Mouse (Mus musculus): ENCODE measurements at regions not wholly inside any gene's neighbourhood (a gene's known extent, or its start where the extent isn't known, plus 50 kb on each side); places are given as distances from the start of the nearest gene placed in this dataset.
"Not testable (repeated sequence)": the region's sequence is repeated elsewhere in the genome, so short reads cannot be mapped to it uniquely, and the experiment has no call there.

DNA sequence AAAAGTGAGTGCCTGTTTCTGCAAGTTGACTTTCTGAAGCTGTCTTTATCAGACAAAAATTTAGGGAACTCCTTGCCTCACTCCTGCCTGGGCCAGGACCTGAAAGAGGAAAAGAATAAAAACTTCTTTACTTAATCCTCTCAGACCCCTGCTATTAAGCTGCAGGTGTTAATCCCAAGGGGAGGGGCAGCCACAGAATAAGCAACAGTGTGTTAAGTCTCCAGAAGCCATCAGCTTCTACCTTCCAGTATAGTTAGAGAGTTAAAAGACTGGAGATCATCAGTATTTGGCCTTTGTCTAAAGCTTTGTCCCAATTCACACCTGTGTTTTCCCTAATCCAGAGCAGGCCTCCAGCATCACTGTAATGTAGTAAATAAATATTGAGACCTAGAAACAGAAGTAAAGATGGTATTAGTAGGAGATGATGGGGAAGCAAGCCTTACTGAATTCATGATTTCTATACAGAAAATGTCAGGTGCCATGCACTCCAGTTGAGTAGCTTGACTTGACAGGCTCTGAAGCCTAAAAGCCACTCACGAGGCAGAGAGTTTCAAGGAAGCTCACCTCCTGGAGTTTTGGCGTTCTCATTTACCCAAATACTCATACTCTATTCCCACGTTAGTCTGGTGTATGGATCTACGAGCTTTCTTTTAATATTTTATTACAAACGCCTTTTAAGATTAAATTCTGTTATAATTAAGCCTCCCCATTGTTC, 308.1 kb upstream of the Dab2 start:
- no peaks in the 10 kb centered on the region for H3K4me1 ChIP-seq (ENCODE audit: control insufficient read depth, insufficient read depth, low read length)
- no peak overlapping the region for H3K4me3 ChIP-seq (ENCODE audit: low read depth, low read length)
- TF ChIP-seq POLR2A (IDR thresholded peaks at IDR 0.05; ENCODE audit: insufficient read depth, low read length) (no peak), CTCF (IDR thresholded peaks at IDR 0.05; ENCODE audit: low read depth, low read length) (no peak), EP300 (IDR thresholded peaks at IDR 0.05; ENCODE audit: insufficient read depth, low read depth, low read length) (no peak)
- peaks cover 44% of the 10 kb centered on the region for H3K9me3 ChIP-seq (replicated peaks; ENCODE audit: control insufficient read depth, insufficient read depth, low read length, poor library complexity, severe bottlenecking)
- H3K36me3 ChIP-seq (ENCODE audit: control insufficient read depth, insufficient read depth, low read length, poor library complexity, severe bottlenecking), result no peaks in the 10 kb centered on the region
- no peak overlapping the region for H3K9ac ChIP-seq (ENCODE audit: low read depth, poor library complexity, severe bottlenecking)
- peak overlapping the region; percentile 96 for H3K27ac ChIP-seq (ENCODE audit: insufficient read depth, low read length)
- H3K27me3 ChIP-seq (ENCODE audit: control insufficient read depth, insufficient read depth, low read length, poor library complexity, severe bottlenecking), result no peaks in the 10 kb centered on the region

DNA sequence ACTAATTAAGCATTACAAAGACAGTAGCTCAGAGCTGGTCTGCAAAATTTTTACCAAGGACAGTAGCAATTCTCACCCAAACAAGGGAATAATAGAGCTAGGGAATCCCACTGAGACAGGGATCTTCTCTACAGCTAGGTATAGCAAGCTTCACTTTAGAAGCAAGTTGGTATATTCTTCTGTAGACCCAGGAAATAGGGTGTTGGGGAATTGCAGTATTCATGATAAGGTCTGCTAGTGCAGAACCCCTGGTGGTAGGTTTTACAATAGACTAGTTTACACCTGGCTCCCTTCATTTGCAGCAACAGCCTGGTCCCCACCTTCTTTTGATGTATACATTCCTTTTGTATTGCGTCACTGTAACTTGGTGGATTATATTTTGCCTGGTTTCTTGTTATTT, 307.4 kb upstream of the Dab2 start:
- H3K36me3 ChIP-seq (ENCODE audit: control insufficient read depth, insufficient read depth, low read length, poor library complexity, severe bottlenecking); H3K27me3 ChIP-seq (ENCODE audit: control insufficient read depth, insufficient read depth, low read length, poor library complexity, severe bottlenecking); H3K4me1 ChIP-seq (ENCODE audit: control insufficient read depth, insufficient read depth, low read length); H3K9ac ChIP-seq (ENCODE audit: low read depth, poor library complexity, severe bottlenecking); H3K4me3 ChIP-seq (ENCODE audit: low read depth, low read length): not testable (repeated sequence)
- peak overlapping the region; percentile 91 for H3K27ac ChIP-seq (ENCODE audit: insufficient read depth, low read length)
- peaks cover 50% of the 10 kb centered on the region for H3K9me3 ChIP-seq (replicated peaks; ENCODE audit: control insufficient read depth, insufficient read depth, low read length, poor library complexity, severe bottlenecking)

DNA sequence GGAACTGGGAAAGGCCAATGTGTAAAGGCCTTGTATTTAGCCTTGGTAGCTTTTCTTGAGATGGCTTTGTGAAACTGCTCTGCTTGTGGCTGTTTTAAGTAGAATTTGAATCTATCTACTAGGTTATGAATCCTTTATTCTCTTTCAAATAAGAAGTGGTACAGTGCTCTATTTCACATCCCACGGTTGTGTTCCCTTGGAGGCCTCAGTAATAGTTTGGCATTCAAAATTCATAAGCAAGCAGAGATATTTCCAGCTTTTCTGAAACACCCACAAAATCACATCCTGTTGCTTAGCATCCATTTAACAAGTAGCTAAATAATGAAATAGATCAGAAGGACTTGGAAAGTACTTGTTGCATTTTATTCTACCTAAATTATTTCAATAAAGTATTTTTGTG, 298.8 kb upstream of the Dab2 start:
- H3K9ac ChIP-seq (ENCODE audit: low read depth, poor library complexity, severe bottlenecking), result no peak overlapping the region
- H3K36me3 ChIP-seq (ENCODE audit: control insufficient read depth, insufficient read depth, low read length, poor library complexity, severe bottlenecking), result no peaks in the 10 kb centered on the region
- H3K27ac ChIP-seq (ENCODE audit: insufficient read depth, low read length), result no peak overlapping the region
- H3K4me1 ChIP-seq (ENCODE audit: control insufficient read depth, insufficient read depth, low read length), result no peaks in the 10 kb centered on the region
- peaks cover 23% of the 10 kb centered on the region for H3K9me3 ChIP-seq (replicated peaks; ENCODE audit: control insufficient read depth, insufficient read depth, low read length, poor library complexity, severe bottlenecking)
- TF ChIP-seq EP300 (IDR thresholded peaks at IDR 0.05; ENCODE audit: insufficient read depth, low read depth, low read length), result no peak
- no peak for TF ChIP-seq POLR2A (IDR thresholded peaks at IDR 0.05; ENCODE audit: insufficient read depth, low read length)
- TF ChIP-seq CTCF (IDR thresholded peaks at IDR 0.05; ENCODE audit: low read depth, low read length), result no peak
- H3K4me3 ChIP-seq (ENCODE audit: low read depth, low read length), result no peak overlapping the region
- H3K27me3 ChIP-seq (ENCODE audit: control insufficient read depth, insufficient read depth, low read length, poor library complexity, severe bottlenecking), result no peaks in the 10 kb centered on the region

DNA sequence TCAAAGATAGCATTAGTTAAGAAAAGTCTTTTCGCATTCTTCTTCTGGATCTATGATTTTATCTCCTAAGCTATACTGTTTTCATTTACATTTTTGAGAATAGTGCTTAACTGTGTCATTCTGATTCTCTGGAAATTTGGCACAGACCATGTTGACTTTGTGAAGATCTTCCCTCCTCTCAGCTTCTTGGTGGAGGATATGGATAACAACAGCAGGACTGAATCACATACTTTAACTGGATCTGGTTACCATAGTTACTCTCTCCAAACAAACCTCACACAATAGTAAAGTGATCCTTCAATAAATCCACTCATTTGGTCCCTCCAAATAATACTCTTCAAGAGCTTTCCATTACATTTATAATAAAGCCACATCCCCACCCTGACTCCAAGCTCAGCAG, 298.2 kb upstream of the Dab2 start:
- TF ChIP-seq POLR2A (IDR thresholded peaks at IDR 0.05; ENCODE audit: insufficient read depth, low read length) (no peak), EP300 (IDR thresholded peaks at IDR 0.05; ENCODE audit: insufficient read depth, low read depth, low read length) (no peak), CTCF (IDR thresholded peaks at IDR 0.05; ENCODE audit: low read depth, low read length) (no peak)
- Histone ChIP-seq H3K9ac (ENCODE audit: low read depth, poor library complexity, severe bottlenecking) (no peak overlapping the region), H3K27ac (ENCODE audit: insufficient read depth, low read length) (no peak overlapping the region), H3K4me1 (ENCODE audit: control insufficient read depth, insufficient read depth, low read length) (no peaks in the 10 kb centered on the region), H3K9me3 (replicated peaks; ENCODE audit: control insufficient read depth, insufficient read depth, low read length, poor library complexity, severe bottlenecking) (peaks cover 17% of the 10 kb centered on the region), H3K36me3 (ENCODE audit: control insufficient read depth, insufficient read depth, low read length, poor library complexity, severe bottlenecking) (no peaks in the 10 kb centered on the region), H3K27me3 (ENCODE audit: control insufficient read depth, insufficient read depth, low read length, poor library complexity, severe bottlenecking) (no peaks in the 10 kb centered on the region), H3K4me3 (ENCODE audit: low read depth, low read length) (no peak overlapping the region)

DNA sequence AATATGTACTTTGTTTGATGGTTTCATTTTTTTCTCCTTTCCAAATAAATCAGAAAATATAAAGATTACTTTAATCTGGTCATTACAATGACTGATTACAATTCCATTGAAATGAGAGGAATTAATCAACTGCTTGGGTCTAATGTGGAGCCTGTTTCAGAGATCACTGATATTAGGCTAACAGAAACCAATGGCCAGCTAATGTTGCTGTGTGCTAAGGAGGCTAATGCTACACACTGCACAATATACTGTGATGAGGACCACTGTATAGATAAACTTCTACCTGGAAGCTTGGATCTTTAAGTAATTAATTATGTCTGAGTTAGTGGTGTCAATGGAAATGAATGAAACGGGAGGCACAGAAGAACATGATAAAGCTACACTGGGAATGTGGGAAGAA, 284.6 kb upstream of the Dab2 start:
- Histone ChIP-seq H3K9ac (ENCODE audit: low read depth, poor library complexity, severe bottlenecking) (no peak overlapping the region), H3K9me3 (replicated peaks; ENCODE audit: control insufficient read depth, insufficient read depth, low read length, poor library complexity, severe bottlenecking) (peaks cover 12% of the 10 kb centered on the region; the same call in 1 of the 2 replicates), H3K36me3 (ENCODE audit: control insufficient read depth, insufficient read depth, low read length, poor library complexity, severe bottlenecking) (no peaks in the 10 kb centered on the region), H3K27ac (ENCODE audit: insufficient read depth, low read length) (no peak overlapping the region), H3K4me1 (ENCODE audit: control insufficient read depth, insufficient read depth, low read length) (peaks cover 3% of the 10 kb centered on the region), H3K4me3 (ENCODE audit: low read depth, low read length) (no peak overlapping the region), H3K27me3 (ENCODE audit: control insufficient read depth, insufficient read depth, low read length, poor library complexity, severe bottlenecking) (no peaks in the 10 kb centered on the region)
- no peak for TF ChIP-seq CTCF (IDR thresholded peaks at IDR 0.05; ENCODE audit: low read depth, low read length)
- no peak for TF ChIP-seq EP300 (IDR thresholded peaks at IDR 0.05; ENCODE audit: insufficient read depth, low read depth, low read length)
- TF ChIP-seq POLR2A (IDR thresholded peaks at IDR 0.05; ENCODE audit: insufficient read depth, low read length), result no peak

DNA sequence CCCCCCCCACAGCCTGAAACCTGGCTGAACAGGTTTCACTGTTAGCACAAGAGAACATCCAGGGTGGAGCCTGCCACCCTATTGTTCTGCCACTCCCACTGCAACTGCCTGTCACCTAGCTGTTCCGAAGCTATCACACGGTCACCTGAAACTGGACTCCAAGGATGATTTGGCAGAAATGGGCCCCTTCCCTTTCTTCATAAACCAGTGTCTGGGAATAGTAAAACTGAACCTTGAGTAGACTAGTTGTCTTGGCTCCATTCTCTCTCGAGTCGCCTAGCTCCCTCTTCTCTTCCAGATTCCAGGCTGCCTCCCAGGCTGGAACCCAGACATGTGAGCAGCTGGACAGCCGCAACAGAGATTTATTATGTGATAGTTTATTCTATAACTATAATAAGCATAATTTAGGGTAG, 282.9 kb upstream of the Dab2 start:
- no peaks in the 10 kb centered on the region for H3K36me3 ChIP-seq (ENCODE audit: control insufficient read depth, insufficient read depth, low read length, poor library complexity, severe bottlenecking)
- H3K9ac ChIP-seq (ENCODE audit: low read depth, poor library complexity, severe bottlenecking), result no peak overlapping the region
- H3K27ac ChIP-seq (ENCODE audit: insufficient read depth, low read length), result peak overlapping the region; percentile 23; the same call in 1 of the 2 replicates
- H3K27me3 ChIP-seq (ENCODE audit: control insufficient read depth, insufficient read depth, low read length, poor library complexity, severe bottlenecking), result no peaks in the 10 kb centered on the region
- peaks cover 12% of the 10 kb centered on the region; the same call in 1 of the 2 replicates for H3K9me3 ChIP-seq (replicated peaks; ENCODE audit: control insufficient read depth, insufficient read depth, low read length, poor library complexity, severe bottlenecking)
- TF ChIP-seq CTCF (IDR thresholded peaks at IDR 0.05; ENCODE audit: low read depth, low read length), result no peak
- peak; percentile 95 for TF ChIP-seq EP300 (IDR thresholded peaks at IDR 0.05; ENCODE audit: insufficient read depth, low read depth, low read length)
- no peak overlapping the region for H3K4me3 ChIP-seq (ENCODE audit: low read depth, low read length)
- H3K4me1 ChIP-seq (ENCODE audit: control insufficient read depth, insufficient read depth, low read length), result peaks cover 3% of the 10 kb centered on the region
